Mouse (Mus musculus): Measurements from ENCODE around the gene Mest. TPM values are rescaled to one million over a fixed set of nuclear protein-coding genes. Genes with fewer than 3 reads are reported as not detected.

Mest gene
- total RNA-seq, 1 experiment from 2014 or later, result 2.1 TPM

DNA sequence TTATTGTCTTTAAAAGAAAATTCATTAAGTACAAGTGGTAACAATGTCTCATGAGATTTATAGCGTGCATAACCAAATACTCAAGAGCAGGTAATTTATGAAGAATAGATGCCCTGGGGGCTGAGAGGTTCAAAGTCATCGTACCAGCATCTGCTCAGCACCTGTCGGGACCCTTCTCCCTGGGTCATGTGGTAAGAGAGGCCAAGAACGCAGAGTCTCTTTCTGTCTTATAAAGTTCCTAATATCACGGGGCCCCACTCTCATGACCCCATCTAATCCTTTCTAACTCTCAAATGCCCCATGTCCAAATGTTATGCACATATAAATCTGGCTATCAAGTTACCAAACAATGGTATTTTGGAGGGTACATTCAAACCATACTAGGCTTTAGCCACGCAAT lies 20.5 kb upstream of the Mest start:
- ATAC-seq (ENCODE audit: extremely low read depth, insufficient number of reproducible peaks, low FRiP score, poor library complexity, severe bottlenecking), result no peak

- no peak for ATAC-seq (ENCODE audit: extremely low read depth, insufficient number of reproducible peaks, low FRiP score, poor library complexity, severe bottlenecking)
Observed at GRCm38 (mm10) chr6:30703476-30703875, 19.9 kb upstream of the Mest start.

GRCm38 (mm10) chr6:30703977-30704602 lies 19.3 kb upstream of the Mest start:
- ATAC-seq (ENCODE audit: extremely low read depth, insufficient number of reproducible peaks, low FRiP score, poor library complexity, severe bottlenecking), result no peak

DNA sequence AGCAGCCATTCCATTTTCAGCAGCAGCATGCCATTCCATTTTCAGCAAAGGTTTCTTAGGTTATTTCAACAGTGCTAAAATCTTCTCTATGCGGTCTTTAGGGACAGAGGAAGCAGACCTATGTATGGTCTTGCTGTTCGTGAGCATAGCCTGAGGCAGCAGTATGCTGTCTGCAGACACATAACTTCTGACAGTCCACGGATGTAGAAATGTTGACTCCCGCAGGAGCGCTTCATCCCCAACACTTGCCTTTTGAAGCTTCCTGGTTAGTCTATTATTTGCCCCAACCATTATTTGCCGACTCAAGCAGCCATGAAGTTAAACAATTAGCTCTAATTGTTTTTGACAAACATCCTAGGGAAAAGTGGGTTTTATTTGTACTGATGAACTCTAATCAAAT lies 14.2 kb upstream of the Mest start:
- no peak for ATAC-seq (ENCODE audit: extremely low read depth, insufficient number of reproducible peaks, low FRiP score, poor library complexity, severe bottlenecking)

DNA sequence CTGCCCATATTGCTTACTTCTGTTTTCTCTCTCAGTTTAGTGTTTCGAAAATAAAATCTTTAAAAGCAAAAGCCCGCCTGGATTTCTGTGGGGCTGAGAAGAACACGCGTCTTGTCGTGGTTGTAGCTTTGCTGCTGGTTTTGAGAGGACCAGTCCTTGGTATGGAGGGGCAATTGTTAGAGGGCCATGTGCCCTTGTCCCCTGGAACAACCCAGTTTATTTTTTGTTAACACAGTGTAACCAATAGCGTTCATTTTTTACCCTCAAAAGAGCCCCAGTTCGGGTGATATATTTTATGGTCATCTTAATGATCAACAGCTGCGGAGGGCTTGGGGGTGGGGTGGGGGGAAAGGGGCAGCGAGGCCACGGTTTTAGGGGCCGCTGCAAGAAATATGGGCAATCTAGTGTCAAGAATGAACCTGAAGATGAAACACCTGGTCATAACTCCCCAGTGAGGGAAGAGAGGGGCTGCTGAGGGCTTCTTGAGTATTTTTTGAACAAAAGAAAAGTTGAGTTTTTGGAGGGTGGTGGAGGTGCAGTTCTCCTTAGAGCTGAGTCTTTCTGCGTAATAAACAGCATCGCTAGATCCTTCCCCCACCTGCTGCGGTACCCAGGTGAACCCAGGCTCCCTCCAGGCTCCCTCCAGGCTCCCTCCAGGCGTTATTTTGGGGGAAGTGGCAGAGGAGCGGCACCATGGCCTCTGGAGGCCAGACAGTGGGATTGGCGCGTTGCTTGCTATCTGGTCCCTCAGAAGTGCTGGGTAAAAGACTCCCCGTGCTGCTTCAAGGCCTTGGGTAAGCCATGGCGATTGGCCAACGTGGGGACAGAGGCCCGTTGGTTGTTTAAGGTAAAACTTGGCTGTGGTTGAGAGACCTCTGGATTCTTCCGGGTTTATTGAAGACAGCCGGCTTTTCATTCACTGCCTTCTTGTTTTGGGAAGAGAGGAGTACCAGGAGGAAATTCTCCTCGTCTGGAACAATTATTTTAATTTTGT lies 12.7 kb upstream of the Mest start:
- ATAC-seq (ENCODE audit: extremely low read depth, insufficient number of reproducible peaks, low FRiP score, poor library complexity, severe bottlenecking), result no peak

GRCm38 (mm10) chr6:30711365-30711763 lies 12.0 kb upstream of the Mest start:
- ATAC-seq (ENCODE audit: extremely low read depth, insufficient number of reproducible peaks, low FRiP score, poor library complexity, severe bottlenecking), result no peak

DNA sequence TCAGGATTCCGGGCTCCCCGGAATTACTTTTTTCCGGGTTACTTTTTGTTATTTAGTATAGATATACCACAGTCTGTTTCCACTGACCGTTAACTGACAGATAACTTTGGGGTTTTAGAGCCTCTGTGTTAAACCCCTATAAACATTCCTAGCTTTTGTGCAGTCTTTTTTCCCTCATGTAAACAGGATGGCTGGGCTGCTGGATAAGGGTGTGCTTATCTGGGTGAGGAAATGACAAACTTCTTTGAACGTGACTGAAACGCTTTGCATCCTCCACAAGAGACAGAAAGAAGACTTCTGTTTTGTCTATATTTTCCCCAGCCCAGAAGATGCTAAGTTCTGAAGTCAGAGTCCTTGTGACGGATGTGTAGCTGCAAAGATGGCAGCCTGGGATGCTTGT lies 10.9 kb upstream of the Mest start:
- no peak for ATAC-seq (ENCODE audit: extremely low read depth, insufficient number of reproducible peaks, low FRiP score, poor library complexity, severe bottlenecking)

DNA sequence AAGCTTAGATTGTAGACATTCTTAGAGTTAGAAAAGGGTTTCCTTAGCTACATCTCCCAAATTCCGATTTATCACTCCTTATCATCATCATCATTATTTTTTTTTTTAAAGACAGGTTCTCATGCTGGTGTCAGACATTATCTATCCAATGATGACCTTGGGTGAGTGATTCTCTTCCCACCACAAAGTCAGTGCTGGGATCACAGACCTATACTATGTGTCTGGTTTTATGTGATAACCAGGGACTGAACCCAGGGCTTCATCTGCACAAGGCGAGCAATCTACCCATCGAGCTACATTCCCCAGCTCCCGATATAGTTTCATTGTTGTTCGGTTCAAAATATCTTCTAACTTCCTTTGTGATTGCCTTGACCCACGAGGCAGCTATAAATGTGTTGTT lies 9.9 kb upstream of the Mest start:
- no peak for ATAC-seq (ENCODE audit: extremely low read depth, insufficient number of reproducible peaks, low FRiP score, poor library complexity, severe bottlenecking)

DNA sequence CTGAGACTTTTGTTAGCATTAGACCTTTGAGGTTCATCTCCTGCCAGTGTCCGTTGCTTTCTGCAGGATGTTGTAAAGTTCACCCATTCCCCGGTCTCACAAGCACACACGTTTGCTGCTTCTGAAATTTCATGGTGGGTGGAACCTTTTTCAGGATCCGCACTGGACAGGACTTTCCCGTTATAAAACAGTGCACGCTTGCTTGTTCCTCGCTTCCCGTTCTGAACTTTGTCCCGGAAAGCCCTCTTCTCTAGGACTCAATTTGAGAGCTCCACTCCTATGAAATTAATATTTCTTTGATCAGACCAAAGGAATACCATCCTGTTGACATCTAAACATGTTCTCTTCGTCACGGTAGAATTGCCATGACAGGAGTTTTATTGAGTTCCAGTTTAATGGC lies 9.5 kb upstream of the Mest start:
- ATAC-seq (ENCODE audit: extremely low read depth, insufficient number of reproducible peaks, low FRiP score, poor library complexity, severe bottlenecking), result no peak

DNA sequence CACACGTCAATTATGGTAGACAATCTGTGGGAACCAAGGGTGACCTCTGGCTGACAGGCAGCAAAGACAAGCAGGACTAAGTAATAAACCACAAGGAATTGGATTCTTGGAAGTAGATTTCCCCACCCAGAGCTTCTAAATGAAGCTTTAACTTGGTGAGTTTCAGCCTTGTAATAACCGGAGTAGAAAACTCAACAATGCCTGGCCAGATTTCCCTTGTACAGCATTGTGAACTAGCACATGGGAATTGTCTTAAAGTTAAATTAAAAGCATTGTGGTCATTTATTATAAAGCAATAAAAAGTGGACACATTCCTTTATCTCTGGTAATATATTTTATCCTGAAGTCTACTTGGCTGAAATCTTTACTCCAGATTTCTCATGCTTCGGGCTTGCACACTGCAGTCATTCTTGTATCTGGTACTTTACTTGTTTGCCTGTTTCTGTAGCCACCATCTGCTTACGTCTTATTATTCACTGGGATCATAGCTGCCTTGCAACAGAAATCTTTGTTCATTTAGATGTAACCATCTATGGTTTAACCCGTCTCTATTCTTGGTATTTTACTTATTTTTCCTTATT lies 8.4 kb upstream of the Mest start:
- ATAC-seq (ENCODE audit: extremely low read depth, insufficient number of reproducible peaks, low FRiP score, poor library complexity, severe bottlenecking), result no peak

- no peak for ATAC-seq (ENCODE audit: extremely low read depth, insufficient number of reproducible peaks, low FRiP score, poor library complexity, severe bottlenecking)
Observed at GRCm38 (mm10) chr6:30716796-30717195, 6.6 kb upstream of the Mest start.

GRCm38 (mm10) chr6:30722385-30723164 lies 772 bp upstream of the Mest start:
- no peak for ATAC-seq (ENCODE audit: extremely low read depth, insufficient number of reproducible peaks, low FRiP score, poor library complexity, severe bottlenecking)

DNA sequence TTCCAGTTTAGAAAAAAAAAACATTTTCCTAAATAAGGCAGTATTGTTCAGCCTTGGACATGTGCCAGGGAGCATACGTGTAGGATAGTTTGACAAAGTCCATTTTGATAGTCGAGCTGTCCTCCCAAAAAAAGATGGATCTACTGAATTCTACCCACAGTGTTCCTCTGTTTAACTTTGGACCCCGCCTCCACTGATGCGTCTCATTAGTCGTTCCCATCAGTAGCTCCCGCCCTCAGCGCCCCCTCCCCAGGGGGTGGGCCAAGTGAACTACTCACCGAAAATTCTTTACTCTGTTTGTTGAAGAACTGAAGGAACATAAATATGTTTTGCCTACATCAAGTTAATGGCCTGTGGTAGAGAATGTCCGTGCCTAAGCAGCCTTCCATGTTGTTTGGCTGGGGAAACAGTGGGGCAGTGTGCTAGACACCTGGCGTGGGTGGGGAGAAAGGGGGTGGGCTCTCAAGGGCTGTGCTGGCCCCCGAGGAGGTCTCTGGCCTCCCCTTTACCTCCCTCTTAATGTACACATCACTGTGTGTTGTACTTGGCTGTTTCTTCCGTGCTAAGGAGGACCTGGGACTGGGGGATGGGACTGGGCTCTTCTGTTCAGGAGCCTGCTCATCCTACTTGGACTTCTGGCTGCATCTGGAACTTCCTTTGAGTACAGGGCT lies 7.1 kb downstream of the Mest start:
- ATAC-seq (ENCODE audit: extremely low read depth, insufficient number of reproducible peaks, low FRiP score, poor library complexity, severe bottlenecking), result no peak

DNA sequence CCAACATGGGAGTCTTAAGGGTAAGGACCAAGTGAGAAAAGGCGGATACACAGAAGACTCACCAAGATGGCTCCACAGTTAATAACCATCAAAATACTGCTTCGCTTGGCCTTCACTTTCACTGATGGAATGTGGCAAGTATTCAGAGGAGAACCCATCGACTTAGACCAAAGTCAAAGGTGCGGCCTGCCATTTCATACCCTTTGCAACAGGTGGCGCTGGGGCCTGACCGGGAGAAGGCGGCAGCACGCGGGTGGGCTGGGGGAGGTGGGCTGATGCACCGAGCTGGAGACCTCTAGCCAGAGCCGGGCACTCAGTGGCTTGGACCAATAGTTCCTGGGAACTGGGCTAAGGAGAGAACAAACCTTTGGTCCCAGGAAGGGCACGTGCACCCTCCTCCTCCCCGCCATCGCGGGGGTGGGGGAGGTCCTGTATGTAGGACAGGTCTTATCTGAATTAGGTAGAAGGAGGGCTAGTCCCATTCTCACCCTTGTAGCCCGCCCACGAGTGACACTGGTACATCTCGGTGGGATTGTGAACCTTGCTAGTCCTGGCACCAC lies 9.3 kb downstream of the Mest start:
- no peak for ATAC-seq (ENCODE audit: extremely low read depth, insufficient number of reproducible peaks, low FRiP score, poor library complexity, severe bottlenecking)

DNA sequence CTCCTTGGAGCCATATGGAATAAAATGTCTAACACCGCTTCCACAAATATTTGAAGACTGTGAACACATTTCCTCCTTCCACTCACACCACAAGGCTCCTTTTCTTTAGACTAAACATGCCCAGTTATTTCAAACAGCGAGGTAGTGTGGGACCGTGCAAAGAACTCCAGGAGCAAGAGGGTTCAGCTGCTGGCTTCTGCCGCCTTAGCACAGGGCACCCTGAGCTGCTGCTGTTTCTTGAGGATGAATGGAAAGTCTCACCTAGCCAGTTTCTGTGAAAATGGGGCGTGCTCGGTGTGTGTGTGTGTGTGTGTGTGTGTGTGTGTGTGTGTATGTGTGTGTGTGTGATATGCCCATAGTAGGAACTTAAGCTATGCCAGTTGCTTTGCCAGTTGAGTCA lies 11.1 kb downstream of the Mest start:
- ATAC-seq (ENCODE audit: extremely low read depth, insufficient number of reproducible peaks, low FRiP score, poor library complexity, severe bottlenecking), result no peak

GRCm38 (mm10) chr6:30734988-30735727 lies 11.8 kb downstream of the Mest start:
- no peak for ATAC-seq (ENCODE audit: extremely low read depth, insufficient number of reproducible peaks, low FRiP score, poor library complexity, severe bottlenecking)

GRCm38 (mm10) chr6:30735728-30736371 lies 12.5 kb downstream of the Mest start:
- ATAC-seq (ENCODE audit: extremely low read depth, insufficient number of reproducible peaks, low FRiP score, poor library complexity, severe bottlenecking), result no peak
